Mouse (Mus musculus): Measurements from ENCODE around the gene Fkrp.

Fkrp gene

DNA sequence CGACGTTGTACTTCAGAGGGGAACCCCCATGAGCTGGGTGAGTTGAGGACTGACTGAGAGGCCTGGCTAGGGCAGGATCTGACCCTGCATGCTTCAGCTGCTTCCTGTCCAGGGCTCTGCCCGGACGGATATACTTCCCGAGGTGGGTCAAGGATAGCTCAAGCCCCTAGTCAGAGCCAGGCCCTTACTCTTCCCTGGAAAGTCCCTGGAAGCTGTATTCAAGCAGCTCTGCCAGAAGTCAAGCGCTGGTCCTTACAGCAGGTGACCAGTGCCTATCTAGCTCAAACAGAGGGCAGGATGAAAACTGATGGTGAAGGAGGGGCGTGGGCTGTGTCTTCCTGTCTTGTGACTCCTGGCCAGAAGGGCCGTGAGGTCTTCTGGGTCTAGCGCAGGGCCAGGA lies 13.9 kb upstream of the Fkrp start:
- no peak for DNase-seq

DNA sequence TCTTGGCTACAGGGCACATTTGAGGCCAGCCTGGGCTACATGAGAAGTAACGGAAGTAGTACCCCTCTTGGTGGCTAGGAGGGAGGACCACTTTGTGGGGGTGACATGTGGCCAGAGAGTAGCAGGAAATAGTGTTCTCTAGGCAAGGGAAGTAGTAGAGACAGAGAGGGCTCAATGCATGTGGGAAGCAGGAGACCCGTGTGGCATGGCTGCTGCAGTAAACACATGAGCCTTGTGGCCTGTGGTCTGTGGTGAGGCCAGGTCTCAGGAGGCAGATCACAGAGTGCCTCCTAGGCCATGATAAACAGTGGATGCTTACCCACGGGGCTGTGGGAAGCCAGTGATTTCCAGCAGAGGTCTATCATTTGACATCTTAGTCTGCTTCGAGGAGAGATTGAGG lies 10.7 kb upstream of the Fkrp start:
- DNase-seq, result no peak

DNA sequence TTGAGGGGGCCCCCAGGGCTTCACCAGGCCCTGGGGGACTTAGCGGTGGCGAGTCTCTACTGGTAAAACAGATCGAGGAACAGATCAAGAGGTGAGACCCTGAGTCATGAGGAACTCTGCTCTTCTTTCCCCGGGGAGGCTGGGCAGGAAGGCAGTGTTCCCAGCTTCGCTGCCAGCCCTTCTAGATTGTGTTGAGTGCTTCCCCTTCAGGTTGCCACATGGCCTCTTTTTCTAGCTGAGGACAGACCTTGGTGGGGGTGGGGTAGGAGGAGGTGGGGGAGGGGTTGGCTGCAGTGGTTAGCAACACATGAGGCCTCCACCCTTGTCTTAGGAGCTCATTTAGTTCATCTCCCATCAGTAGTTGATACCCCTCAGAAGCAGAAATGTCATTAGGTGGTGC lies 10.0 kb upstream of the Fkrp start:
- DNase-seq, result no peak

DNA sequence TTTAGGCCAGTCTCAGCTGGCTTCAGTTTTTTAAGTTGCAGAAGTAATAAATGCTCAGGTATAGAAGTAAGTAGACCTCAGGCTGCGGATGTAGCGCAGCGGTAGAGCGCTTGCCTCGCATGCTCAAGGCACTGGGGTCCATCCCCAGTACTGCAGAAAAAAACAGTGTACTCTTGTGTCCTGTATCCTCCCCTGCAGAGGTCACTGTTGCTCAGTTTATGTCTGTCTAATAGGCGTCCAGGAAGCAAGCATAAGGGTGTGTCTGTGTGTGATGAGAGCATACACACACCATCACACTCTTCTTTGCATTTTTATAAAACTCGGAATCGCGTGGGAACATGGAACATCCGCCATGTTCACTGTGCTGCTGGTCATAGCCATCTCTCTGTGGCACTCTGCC lies 9.3 kb upstream of the Fkrp start:
- no peak for DNase-seq

DNA sequence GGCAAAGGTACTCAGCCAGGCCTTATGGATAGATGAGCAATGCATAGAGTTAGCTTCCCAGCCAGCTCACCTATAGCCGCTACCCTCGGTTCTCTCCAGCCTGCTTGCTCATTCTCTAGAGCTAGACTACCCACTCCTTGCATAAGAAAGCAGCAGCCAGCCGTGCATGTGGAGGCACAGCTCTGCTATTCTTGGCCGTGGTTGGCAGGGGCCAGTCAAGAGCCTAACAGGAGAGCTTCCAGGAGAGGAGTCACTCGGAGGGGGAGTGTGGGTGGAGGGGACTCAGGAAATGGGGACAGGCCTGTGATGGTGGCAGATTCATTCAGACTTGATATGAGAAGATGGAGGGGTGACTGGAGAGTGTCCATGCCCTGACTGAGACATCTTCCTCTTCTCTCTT lies 7.2 kb upstream of the Fkrp start:
- DNase-seq, result no peak

DNA sequence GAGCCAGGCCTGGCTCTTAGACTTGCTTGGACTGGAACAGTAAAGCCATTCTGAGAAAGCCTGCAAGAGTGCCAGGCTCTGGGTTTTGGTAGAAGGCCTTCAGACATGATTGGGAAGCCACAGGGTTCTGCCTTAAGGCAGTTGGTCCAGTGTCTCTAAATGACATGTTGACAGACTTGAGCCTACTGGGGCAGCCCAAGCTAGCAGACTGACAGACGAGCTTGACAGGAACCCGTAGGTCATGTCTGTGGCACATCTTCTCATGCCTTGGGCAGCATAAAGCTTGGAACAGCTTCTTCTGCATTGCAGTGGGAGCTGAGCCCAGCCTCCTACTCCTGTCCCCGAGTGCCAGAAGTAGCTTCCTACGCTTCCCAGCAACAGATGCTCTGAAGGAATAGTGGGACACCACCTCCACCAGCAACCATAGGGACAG lies 5.2 kb upstream of the Fkrp start:
- DNase-seq, result no peak

DNA sequence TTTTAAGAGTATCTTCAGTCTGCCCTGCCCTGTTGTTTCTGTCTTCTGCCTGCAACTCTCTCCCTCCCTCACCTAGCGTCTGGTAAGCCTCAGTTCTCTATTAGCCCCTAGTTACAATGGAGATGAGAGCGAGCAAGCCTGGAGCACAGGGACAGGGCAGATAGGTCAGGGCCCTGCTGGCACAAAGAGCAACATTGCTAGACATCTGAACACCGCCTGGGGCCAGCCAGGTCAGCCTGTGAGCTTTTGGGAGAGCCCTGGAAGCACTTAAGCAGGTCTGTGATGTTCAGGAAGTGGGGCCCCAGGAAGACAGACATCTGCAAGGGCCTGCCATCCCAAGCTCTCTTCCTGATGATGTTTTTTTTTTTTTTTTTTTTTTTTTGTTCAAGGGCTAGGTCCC lies 4.6 kb upstream of the Fkrp start:
- DNase-seq, result no peak

DNA sequence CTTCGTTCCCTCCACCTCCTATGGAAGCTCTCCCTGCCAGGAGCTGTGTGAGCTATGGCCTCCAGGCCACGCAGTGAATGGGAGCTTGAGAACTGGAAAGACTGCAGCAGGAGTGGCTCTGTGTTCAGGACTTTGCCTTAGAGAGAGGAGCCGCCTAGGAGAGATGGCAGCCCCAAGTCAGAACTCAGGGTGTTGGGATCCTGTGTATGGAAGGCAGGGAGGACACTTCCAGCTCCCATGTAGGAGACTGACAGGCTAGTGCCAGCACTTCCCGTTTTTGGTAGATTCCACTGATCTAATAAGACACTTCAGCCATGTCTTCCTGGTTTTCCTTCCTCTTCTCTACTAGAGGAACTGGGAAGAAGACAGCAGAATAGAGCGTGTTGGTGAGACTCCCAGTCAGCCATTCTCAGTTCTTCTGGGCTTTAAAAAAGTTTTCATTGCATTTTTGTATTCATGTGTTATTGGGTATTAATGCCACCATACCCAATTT lies 3.8 kb upstream of the Fkrp start:
- DNase-seq, result no peak

DNA sequence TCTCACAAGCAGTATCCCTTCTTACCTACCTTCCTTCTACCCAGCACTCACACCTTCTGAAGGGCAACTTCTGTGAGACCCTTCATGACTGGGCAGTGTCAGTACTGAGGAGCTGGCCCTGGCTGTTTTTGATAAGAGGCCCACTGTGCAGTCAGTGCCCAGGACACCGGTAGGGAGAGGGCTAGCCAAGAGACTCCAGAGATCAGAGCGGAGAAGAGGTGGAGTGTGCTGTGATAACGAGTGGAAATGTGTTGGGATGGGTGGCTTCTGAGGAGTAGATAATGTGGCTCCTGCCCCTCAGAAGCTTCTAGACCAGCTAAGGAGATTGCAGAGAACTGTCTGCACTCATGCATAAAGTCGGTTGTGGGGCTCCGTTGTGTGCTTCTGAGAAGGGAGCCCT lies 3.3 kb upstream of the Fkrp start:
- DNase-seq, result no peak

DNA sequence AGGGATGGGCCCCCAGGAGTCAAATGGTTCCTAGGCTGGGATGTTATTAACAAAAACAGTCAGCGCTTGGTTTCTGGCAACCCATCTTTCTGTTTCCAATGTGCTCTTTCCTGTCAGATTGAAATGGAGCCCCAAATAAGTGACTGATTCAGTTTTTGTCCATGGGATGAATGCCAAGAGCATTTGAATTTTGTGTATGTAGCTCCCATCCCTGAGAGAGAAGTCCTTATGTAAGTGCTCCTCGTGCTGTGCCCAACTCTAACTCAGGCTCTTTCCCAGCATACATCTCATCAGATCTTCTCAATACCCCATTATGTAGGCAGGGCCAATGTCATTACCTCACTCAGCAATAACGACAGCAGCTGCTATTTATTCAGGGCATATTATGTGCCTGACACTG lies 1.2 kb upstream of the Fkrp start:
- DNase-seq, result no peak

DNA sequence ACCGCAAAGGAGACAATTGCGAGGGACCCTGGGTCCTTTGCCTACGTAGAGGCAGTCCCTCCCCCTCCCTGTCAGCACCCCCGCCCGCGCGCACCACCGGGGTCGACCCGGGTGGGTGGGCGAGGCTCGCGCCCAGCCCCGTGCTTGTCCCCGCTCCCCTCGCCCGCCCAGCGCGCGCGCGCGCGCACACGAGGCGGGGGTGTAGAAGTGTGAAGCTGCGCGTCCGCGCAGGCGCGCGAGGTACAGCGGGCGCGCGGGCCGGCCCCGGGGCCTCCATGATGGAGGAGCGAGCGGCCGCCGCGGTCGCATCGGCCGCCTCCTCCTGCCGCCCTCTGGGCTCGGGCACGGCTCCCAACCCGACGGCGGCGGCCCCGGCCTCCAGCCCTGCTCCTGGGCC lies 456 bp downstream of the Fkrp start:
- DNase-seq, result peak; percentile 84

DNA sequence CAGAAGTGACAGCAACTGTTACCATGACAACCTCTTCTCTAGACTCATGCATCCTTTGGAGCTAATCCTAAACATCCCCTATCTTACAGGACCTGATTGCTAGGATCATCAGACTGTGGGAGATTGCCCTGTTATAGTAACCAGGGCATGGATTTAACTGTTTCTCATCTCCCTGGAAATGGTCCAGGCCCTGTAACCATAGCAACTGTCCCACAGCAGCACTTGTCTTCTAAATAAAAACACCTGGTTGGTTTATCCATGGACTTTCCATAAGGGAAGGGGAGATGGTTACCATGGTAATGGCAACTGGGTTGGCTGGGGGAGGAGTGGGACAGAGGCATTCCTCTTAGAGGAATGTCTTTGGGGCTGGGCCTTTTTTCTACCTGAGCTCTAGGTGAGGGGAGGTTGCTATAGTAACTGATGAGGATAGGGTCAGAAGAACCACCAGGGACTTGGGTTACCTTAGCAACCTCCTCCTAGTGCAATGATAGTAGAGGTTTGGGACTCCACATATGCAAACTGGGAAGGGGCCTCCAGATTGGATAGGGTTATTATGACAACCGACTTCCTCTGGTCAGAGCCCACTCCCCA lies 1.1 kb downstream of the Fkrp start, which contains the start of gene Strn4:
TSS of gene Strn4 (plus strand) at position 539 of the 591 bp plus-strand sequence.
- no peak for DNase-seq

DNA sequence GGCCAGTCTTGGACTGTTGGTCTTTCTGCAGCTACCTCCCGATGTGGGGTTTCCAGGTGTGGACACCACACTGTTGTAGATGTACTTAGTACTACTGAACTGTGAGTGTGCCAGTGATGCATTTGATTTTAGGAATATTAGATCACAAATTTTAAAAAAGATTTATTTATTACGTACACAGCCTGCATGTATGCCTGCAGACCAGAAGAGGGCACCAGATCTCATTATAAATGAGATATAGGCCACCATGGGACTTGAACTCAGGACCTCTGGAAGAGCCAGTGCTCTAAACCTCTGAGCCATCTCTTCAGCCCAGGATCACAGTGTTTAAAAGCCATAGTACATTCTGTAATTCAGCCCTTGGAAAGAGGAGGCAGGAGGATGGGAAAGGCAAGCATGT lies 4.0 kb downstream of the Fkrp start:
- no peak for DNase-seq

DNA sequence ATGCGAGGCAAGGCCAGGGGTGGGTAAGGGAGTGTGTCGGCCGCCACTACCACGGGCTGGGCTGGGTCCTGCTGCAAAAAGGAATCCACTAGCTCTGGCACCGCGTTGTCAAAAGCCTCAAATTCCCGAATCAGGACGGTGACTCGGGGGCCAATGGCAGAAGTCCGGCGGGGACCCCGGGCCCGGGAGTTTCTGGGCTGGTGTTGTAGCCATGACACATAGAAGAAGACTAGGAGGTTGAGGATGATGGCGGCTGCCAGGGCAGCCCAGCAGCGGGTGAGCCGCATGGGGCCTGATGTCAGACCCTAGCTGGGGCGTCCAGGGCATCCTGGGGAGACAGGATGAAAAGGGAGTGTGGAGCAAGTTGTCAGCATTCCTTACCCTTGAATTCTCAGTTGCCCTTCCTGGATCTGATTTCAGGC lies 4.9 kb downstream of the Fkrp start:
- no peak for DNase-seq

DNA sequence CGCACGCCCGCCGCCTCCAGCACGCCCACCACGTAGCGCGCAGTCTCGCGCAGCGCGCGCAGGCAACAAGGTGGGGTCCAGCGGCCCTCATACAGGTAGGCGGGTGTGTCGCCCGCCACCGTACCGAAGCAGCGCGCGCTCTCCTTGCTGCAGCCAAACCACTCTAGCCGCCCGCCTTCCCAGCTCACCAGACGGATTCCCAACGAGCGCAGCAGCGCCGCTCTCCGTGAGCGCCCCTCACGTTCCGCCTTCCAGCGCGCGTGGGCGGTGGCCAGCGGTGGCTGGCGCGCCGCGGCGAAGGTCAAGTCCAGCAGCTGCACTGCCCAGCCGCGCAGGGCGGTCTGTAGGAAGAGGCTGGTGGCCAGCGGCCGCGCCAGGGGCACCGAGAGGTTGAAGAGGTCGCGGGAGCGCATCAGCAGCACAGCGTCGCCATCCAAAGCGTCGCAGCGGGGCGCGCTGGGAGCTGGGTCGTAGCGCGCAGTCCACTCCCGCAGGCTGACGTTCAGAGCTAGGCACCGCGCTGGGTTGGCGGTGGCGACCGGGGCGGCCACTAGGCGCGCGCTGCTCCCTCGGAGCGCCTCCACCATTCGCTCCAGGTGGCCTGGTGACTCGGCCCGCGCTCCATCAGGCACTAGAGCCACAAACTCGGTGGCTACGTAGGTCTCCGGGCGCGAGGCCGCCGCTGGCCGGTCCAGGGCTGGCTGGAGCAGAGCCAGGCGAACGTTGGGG lies 5.4 kb downstream of the Fkrp start:
- no peak for DNase-seq

DNA sequence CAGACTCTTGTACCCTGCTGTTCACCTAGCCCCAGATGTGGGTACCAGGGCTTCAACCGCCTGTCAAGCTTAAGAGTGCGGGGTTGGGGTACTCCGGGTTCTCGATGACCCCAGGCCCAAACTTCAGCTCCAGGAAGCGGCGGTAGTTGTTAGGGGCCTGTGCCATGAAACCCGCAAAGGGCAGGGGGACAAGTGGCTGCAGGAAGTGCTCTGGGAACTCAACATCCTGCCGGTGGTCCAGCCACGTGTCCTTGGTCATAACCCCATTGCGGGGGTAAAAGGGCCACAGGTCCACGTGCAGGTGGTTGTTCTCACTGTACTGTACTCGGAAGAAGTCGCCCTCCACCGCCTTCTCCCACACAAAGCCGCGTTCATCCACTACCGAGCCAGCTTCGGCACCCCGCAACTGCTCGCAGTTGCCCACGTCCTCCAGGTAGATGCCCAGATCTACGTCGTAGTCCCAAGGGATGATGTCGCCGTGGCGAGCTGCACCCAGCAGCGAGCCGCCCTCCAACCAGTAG lies 6.1 kb downstream of the Fkrp start:
- no peak for DNase-seq

DNA sequence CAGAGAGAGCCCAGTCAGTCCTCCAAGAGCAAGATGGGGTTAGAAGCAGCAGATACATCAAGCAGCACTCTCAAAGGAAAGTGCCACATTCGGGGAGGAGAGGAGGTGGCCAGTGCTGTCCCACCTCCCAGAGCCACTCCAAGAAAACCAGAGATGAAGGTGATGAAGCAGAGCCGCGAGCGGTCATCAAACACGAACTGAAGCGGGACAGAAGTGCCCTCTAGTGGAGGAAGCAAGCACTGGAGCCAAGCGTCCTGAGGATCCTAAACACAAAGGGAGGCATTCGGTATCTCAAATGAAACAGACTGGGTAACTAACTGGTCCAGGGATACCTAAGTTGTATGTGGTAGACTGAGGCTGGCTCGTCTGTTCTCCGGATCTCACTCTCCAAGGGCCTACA lies 6.8 kb downstream of the Fkrp start:
- peak; percentile 79 for DNase-seq

DNA sequence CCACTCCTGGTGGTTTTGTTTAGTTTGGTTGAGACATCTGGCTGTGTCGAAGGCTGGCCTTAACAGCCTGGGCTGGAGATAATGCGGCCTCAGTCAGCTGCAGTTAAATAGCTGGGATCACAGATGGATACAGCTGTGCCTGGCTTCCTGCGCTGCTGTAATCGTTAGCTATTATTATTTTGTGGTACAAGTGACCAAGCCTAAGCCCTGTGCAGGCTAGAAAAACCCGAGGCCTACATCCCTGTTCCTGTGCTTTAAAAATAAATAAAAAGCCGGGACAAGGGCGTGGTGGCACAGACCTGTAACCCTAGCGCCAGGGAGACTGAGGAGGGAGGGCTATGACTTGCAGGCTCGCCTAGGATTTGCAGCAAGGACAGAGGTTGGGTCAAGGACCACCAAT lies 7.9 kb downstream of the Fkrp start:
- no peak for DNase-seq

DNA sequence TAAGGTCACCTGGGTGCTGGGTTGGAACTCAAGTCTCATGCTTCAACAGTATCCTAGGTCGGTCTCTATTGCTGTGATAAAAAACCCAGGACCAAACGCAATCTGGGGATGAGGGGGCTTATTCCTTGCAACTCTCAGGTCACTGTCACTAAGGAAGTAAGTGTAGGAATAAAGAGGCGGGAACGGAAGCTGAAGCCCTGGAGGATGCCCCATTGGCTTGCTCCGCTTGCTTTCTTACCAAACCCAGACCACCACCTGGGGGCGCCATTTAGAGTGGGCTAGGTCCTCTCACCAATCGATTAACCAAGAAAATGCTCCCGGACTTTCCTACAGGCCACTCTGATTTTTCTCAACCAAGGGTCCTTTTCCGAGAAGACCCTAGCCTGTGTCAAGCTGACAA lies 8.6 kb downstream of the Fkrp start:
- no peak for DNase-seq

DNA sequence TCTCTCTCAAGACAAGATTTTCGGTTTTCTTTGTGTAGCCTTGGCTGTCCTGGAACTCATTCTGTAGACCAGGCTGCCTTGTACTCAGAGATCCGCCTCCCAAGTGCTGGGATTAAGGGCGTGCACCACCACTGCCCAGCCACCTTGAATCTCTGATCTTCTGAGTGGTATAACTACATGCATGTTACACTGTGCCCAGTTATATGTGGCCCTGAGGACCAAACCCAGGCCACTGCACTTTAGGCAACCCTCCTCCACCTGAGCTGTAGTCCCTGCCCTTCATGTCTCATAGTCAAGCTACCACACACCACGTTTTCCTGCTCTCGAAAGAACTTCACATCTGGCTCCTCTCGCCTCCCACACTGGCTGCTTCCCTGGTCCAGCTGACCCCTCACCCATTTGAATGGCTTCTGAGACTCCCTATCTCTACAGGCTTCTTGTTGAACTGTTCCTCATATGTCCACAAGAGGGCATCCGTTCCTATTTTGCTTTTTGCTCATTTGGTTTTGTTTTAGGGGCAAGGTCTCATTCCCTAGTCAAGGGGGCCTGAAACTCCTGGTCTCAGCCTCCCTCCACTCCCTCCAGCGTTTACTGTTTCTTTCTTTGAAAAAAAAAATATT lies 12.0 kb downstream of the Fkrp start:
- DNase-seq, result no peak

DNA sequence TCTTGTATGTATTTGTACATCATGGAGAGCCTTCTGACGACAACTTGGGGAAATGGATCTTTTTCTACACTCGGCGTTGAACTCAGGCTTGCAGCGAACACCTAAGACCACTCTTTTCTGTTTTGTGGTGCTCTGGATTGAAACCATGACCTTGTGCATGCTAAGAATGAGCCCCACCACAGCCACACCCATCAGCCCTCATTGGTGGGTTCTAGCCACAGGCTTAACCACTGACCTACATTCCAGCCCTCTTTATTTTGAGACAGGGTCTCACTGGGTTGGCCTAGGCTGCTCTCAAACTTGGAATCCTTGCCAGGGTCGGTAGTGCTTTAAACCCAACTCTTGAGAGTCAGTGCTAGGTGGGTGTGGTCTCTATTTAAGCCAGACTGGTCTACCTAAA lies 21.6 kb downstream of the Fkrp start:
- no peak for DNase-seq

DNA sequence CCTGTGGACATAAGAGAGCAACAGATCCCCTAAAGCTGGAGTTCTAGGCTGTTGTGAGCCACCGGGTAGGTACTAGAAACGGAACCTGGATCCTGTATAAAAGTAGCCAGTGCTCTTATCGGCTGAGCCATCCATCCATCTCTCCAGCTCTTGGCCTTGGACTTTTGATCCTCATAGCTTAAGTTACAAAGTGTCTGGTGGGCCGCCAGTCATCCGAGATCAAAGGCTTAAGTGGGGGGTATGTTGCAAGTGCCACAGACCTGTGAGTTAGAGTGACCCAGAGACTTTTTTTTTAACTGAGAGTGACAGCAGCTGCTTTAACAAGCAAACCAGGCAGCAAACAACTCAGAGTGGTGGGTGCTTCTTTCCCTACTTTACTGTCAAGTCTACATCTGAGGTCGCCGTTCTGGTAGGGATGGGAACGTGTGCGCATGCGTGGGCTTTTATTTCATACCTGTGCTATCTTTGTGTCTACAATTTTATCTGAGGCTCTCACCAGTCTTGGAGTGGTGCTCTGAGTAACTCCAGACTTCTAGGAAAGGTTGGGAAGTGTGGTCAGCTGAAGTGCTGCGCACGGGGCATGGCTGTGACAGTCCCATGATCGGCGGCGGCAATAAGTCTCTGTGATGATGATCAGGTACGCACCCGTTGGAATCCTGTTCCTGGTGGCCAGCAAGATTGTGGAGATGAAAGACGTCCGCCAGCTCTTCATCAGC lies 23.4 kb downstream of the Fkrp start:
- no peak for DNase-seq

DNA sequence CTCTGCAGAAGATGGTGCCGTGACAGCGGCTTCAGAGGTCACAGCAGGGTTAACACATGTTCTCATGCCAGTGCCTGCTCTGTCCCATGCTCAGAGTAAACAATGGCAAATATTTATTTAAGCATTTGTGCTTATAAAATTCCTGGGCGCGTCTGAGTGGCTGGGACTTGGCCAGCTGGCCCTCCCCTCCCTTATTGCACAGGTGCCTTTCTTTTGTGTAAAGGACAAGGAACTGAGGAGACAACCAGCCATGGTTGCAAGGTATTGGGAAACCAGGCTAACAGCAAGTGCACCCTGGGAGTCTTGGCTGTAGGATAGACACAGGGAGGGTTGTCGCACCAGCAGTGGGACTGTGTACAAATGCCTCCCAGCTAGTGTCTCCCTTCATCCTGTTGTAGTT lies 24.2 kb downstream of the Fkrp start:
- no peak for DNase-seq
